Mouse (Mus musculus): Measurements from ENCODE around the gene Rgl2.
"Not testable (repeated sequence)": the region's sequence is repeated elsewhere in the genome, so short reads cannot be mapped to it uniquely, and the experiment has no call there.

DNA sequence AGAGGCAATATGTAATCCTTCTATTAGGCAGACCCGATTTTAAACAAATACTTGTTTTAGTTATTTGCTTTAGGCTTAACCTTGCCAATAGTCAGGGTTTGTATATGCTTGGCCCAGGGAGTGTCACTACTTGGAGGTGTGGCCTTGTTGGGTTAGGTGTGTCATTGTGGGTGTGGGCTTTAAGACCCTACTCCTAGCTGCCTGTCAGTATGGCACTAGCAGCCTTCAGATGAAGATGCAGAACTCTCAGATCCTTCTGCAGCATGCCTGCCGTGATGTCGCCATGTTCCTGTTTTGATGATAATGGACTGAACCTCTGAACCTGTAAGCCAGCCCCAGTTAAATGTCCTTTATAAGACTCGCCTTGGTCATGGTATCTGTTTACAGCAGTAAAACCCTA, 36.3 kb upstream of the Rgl2 start:
- TF ChIP-seq FLI1 (IDR thresholded peaks at IDR 0.05; ENCODE audit: low read length); GATA1 (IDR thresholded peaks at IDR 0.05; ENCODE audit: borderline replicate concordance, low read length): not testable (repeated sequence)
